ENCODE assay signal across 10 mouse cellular contexts in the genomic region with DNA sequence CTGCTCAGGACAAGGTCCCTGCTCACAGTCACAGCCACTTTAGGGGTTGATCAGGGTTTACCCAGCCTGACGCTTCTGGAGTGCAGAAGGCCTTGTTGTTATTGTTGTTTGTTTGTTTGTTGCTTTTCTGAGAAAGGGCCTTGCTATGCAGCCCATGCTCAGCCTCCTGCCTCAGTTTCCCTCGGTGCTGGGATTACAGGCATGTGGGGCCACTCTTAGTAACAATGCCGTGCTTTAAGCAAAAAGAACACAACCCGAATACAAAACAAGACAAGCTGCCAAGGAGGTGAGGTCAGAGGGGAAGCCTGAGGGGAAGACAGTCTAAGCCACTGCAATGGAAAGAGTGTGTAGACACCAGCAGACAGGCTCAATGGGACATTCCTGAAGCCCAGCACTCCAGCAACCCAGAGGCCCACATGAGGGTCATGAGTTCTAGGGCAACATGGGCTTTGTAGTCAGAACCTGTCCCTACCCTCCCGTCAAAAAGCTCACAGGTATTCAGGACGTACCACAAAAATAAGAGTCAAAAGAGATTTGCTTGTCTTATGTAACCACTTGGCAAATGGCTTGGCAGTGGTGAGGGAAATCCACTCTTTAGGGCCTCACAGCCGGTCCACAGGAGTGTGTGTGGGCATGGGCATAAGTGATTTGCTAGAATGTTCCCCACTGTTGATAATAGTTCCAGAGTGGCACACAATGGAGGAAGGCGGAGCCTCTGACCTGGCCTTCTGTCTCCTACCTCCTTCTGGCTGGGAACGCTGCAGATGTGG. TPM values are rescaled to one million over a fixed set of nuclear protein-coding genes. Genes with fewer than 3 reads are reported as not detected.
DNase-seq lines count a peak whose midpoint lies in the region; ATAC-seq and TF ChIP-seq lines count a peak whose summit lies in the region.
"Had no signal": no experiment of that assay in that cellular context is flagged by ENCODE, and none has a peak within 500 bp of the region (broad histone marks: within the 10 kb centered on the region; RNA-seq: fewer than 3 reads in every experiment).

No protein-coding gene starts in this region.

- peak overlapping the region; percentile 5; the same call in 1 of the 2 replicates for H3K9ac ChIP-seq in heart, adult 2 months (ENCODE audit: low read depth, low read length)
- H3K9ac ChIP-seq in embryonic facial prominence, embryonic 15.5 days, result no peak overlapping the region
- 0 out of 2 replicates have a peak overlapping the region, but pooled peaks have one; percentile 19 for H3K9ac ChIP-seq in limb, embryonic 13.5 days

- H3K9me3 ChIP-seq in embryonic facial prominence, embryonic 15.5 days (replicated peaks), result no peaks in the 10 kb centered on the region
- H3K9me3 ChIP-seq in limb, embryonic 13.5 days, result no peaks in the 10 kb centered on the region

- no peak for TF ChIP-seq CTCF in heart, adult 2 months (IDR thresholded peaks at IDR 0.05)

- H3K4me1 ChIP-seq in heart, adult 2 months (ENCODE audit: control insufficient read depth, insufficient read depth, low read length), result peaks cover 33% of the 10 kb centered on the region
- peaks cover 40% of the 10 kb centered on the region for H3K4me1 ChIP-seq in embryonic facial prominence, embryonic 15.5 days
- peaks cover 23% of the 10 kb centered on the region for H3K4me1 ChIP-seq in limb, embryonic 13.5 days

- peaks cover 4% of the 10 kb centered on the region; the same call in 1 of the 2 replicates for H3K36me3 ChIP-seq in heart, adult 2 months (ENCODE audit: control insufficient read depth, insufficient read depth, low read length)
- H3K36me3 ChIP-seq in embryonic facial prominence, embryonic 15.5 days, result no peaks in the 10 kb centered on the region
- H3K36me3 ChIP-seq in limb, embryonic 13.5 days, result no peaks in the 10 kb centered on the region

- H3K4me3 ChIP-seq in heart, adult 2 months, result no peak overlapping the region
- H3K4me3 ChIP-seq in embryonic facial prominence, embryonic 15.5 days (replicated peaks), result no peak overlapping the region
- H3K4me3 ChIP-seq in limb, embryonic 13.5 days, result no peak overlapping the region
- H3K4me3 ChIP-seq: megakaryocyte, embryonic 14.5 days had no signal

- H3K79me2 ChIP-seq in heart, adult 2 months (replicated peaks; ENCODE audit: control insufficient read depth, insufficient read depth, low read length), result no peaks in the 10 kb centered on the region

- TF ChIP-seq EP300 in heart, adult 2 months (IDR thresholded peaks at IDR 0.05; ENCODE audit: insufficient read depth, low read depth, low read length), result no peak

- intact Hi-C loops in heart, adult 2 months (cut with DNase I), result loop anchor here (2.0 kb wide), 1 partner anchor 84 kb away; no protein-coding TSS in a partner anchor
- intact Hi-C loops in heart, postnatal 14 days (cut with DNase I), result no loop called here

- H3K27ac ChIP-seq in heart, adult 2 months, result peak overlapping the region; percentile 96
- H3K27ac ChIP-seq in embryonic facial prominence, embryonic 15.5 days (replicated peaks), result peak overlapping the region; percentile 73; the same call in 1 of the 2 replicates
- peak overlapping the region; percentile 39; the same call in 1 of the 2 replicates for H3K27ac ChIP-seq in limb, embryonic 13.5 days

- peak; percentile 36 to 46 for DNase-seq in heart, adult 2 months
- DNase-seq in heart, postnatal 14 days, result no peak
- DNase-seq in 3T3-L1 (ENCODE audit: low read depth, low spot score), result peak; percentile 65
- DNase-seq in embryo, embryonic 10 days (ENCODE audit: low spot score), result no peak
- DNase-seq in left cerebral cortex, adult 8-10 months (ENCODE audit: low spot score in 2 of 2), result no peak
- DNase-seq in adrenal gland, postnatal 4 days (ENCODE audit: low spot score in 2 of 2), result no peak
- DNase-seq: right cerebral cortex, adult 18-20 months had no signal

- H3K27me3 ChIP-seq in heart, adult 2 months (ENCODE audit: control insufficient read depth, insufficient read depth, low read length), result no peaks in the 10 kb centered on the region
- H3K27me3 ChIP-seq in embryonic facial prominence, embryonic 15.5 days, result no peaks in the 10 kb centered on the region
- H3K27me3 ChIP-seq in limb, embryonic 13.5 days, result no peaks in the 10 kb centered on the region

- TF ChIP-seq POLR2A in heart, adult 2 months (IDR thresholded peaks at IDR 0.05; ENCODE audit: insufficient read depth, low read depth, low read length), result no peak

- WGBS in heart, adult 2 months, result 51% methylated on average over 9 of the region's 9 CpGs
- 54% methylated on average over 9 of the region's 9 CpGs for WGBS in embryonic facial prominence, embryonic 15.5 days
- 69% methylated on average over 9 of the region's 9 CpGs for WGBS in limb, embryonic 13.5 days

- H3K4me2 ChIP-seq in embryonic facial prominence, embryonic 15.5 days (replicated peaks), result no peak overlapping the region; the same call in 1 of the 2 replicates
- peak overlapping the region; percentile 68 for H3K4me2 ChIP-seq in limb, embryonic 13.5 days (replicated peaks)

- ATAC-seq in embryonic facial prominence, embryonic 15.5 days (ENCODE audit: insufficient number of reproducible peaks, low FRiP score, low TSS enrichment, low read depth), result no peak
- ATAC-seq in limb, embryonic 13.5 days (ENCODE audit: low FRiP score, low read depth), result no peak

RNA-seq across cellular contexts. Expression of a gene that starts 36.4 kb away (rescaled TPM):
- 10 to 100 TPM; 10.6 to 11.3 TPM for total RNA-seq in heart, adult 2 months (2021)
- 10.5 and 11.7 TPM in 2 replicates for polyA plus RNA-seq in heart, adult 2 months (2012; rRNA removed)
- 10 to 100 TPM; 13.9 to 15.4 TPM for total RNA-seq in heart, postnatal 14 days (2021)
- polyA plus RNA-seq in embryonic facial prominence, embryonic 15.5 days (2015; fragmentation: Nextera tagmentation; extraction: Ambion mirVana), result 13.0 and 16.2 TPM in 2 replicates
- 6.8 and 7.0 TPM in 2 replicates for polyA plus RNA-seq in limb, embryonic 13.5 days (2015; fragmentation: Nextera tagmentation; extraction: Ambion mirVana)
- 1 to 10 TPM; 3.3 to 5.2 (median 4.9) TPM for total RNA-seq in left cerebral cortex, adult 8-10 months (2022)
- 10 to 100 TPM in 1 of 2 experiments, 1 to 10 TPM in 1; 9.1 to 10.8 TPM for total RNA-seq in adrenal gland, postnatal 4 days (2021)

RNA-seq across cellular contexts. Expression of a gene that starts 37.2 kb away (rescaled TPM):
- 10 to 100 TPM; 23.1 to 24.9 TPM for total RNA-seq in heart, adult 2 months (2021)
- 20.4 and 29.2 TPM in 2 replicates for polyA plus RNA-seq in heart, adult 2 months (2012; rRNA removed)
- total RNA-seq in heart, postnatal 14 days (2021), result 10 to 100 TPM; 23.4 to 29.8 TPM
- polyA plus RNA-seq in embryonic facial prominence, embryonic 15.5 days (2015; fragmentation: Nextera tagmentation; extraction: Ambion mirVana), result 28.6 and 31.0 TPM in 2 replicates
- polyA plus RNA-seq in limb, embryonic 13.5 days (2015; fragmentation: Nextera tagmentation; extraction: Ambion mirVana), result 30.0 and 32.1 TPM in 2 replicates
- 100 to 1,000 TPM; 101 to 118 (median 107) TPM for total RNA-seq in left cerebral cortex, adult 8-10 months (2022)
- 10 to 100 TPM; 38.5 to 44.2 TPM for total RNA-seq in adrenal gland, postnatal 4 days (2021)

Comparison
In these comparisons a context has a peak if more than half of its experiments do, and no peak if none do; other contexts are left out.
1. DNase-seq: peak in heart, adult 2 months (2 of 2) and 3T3-L1 (single experiment); none in heart, postnatal 14 days (0 of 2), embryo, embryonic 10 days (single experiment), left cerebral cortex, adult 8-10 months (0 of 2) and adrenal gland, postnatal 4 days (0 of 2).
2. H3K27ac ChIP-seq: peak in every context shown above with its lines; median percentile 96 in heart, adult 2 months; 73 in embryonic facial prominence, embryonic 15.5 days; 39 in limb, embryonic 13.5 days.